Mouse (Mus musculus): ENCODE measurements around the gene P4htm. TPM values are rescaled to one million over a fixed set of nuclear protein-coding genes. Genes with fewer than 3 reads are reported as not detected.
"Not testable (repeated sequence)": the region's sequence is repeated elsewhere in the genome, so short reads cannot be mapped to it uniquely, and the experiment has no call there.

P4htm gene
- polyA plus RNA-seq, 1 experiment from 2014 or later = 5.8 TPM

GRCm38 (mm10) chr9:108607929-108608328 lies 10.5 kb upstream of the P4htm start:
- H3K4me1 ChIP-seq (replicated peaks); H3K9ac ChIP-seq; H3K27ac ChIP-seq; H3K9me3 ChIP-seq; H3K27me3 ChIP-seq (replicated peaks); H3K4me2 ChIP-seq (replicated peaks); H3K4me3 ChIP-seq (replicated peaks); ATAC-seq: not testable (repeated sequence)
- 74% methylated on average over 5 of the region's 5 CpGs for WGBS
- H3K36me3 ChIP-seq = peaks cover 62% of the 10 kb centered on the region

GRCm38 (mm10) chr9:108601986-108602385 lies 4.5 kb upstream of the P4htm start:
- ATAC-seq = 0 out of 2 replicates have a peak, but pooled peaks have one; percentile 27
- Histone ChIP-seq H3K4me1 (replicated peaks) (peaks cover 2% of the 10 kb centered on the region; the same call in 1 of the 2 replicates), H3K27me3 (replicated peaks) (no peaks in the 10 kb centered on the region), H3K27ac (no peak overlapping the region), H3K4me2 (replicated peaks) (no peak overlapping the region), H3K9ac (no peak overlapping the region), H3K9me3 (no peaks in the 10 kb centered on the region), H3K36me3 (peaks cover 33% of the 10 kb centered on the region), H3K4me3 (replicated peaks) (no peak overlapping the region)
- WGBS = 57% methylated on average over 4 of the region's 4 CpGs

GRCm38 (mm10) chr9:108600011-108600410 lies 2.5 kb upstream of the P4htm start:
- Histone ChIP-seq H3K27me3 (replicated peaks) (no peaks in the 10 kb centered on the region), H3K4me1 (replicated peaks) (peaks cover 6% of the 10 kb centered on the region; the same call in 1 of the 2 replicates), H3K36me3 (peaks cover 19% of the 10 kb centered on the region), H3K9ac (no peak overlapping the region), H3K27ac (no peak overlapping the region), H3K9me3 (no peaks in the 10 kb centered on the region), H3K4me2 (replicated peaks) (no peak overlapping the region), H3K4me3 (replicated peaks) (no peak overlapping the region)
- WGBS = 32% methylated on average over 2 of the region's 2 CpGs
- no peak for ATAC-seq

- H3K27me3 ChIP-seq (replicated peaks) = no peaks in the 10 kb centered on the region
- no peak overlapping the region for H3K4me2 ChIP-seq (replicated peaks)
Observed at GRCm38 (mm10) chr9:108599021-108599566, 1.6 kb upstream of the P4htm start.

GRCm38 (mm10) chr9:108594354-108594753 lies 3.1 kb downstream of the P4htm start:
- WGBS = 77% methylated on average over 3 of the region's 3 CpGs
- Histone ChIP-seq H3K9me3 (no peaks in the 10 kb centered on the region), H3K27ac (no peak overlapping the region), H3K4me1 (replicated peaks) (peaks cover 6% of the 10 kb centered on the region; the same call in 1 of the 2 replicates), H3K27me3 (replicated peaks) (no peaks in the 10 kb centered on the region), H3K4me2 (replicated peaks) (no peak overlapping the region), H3K4me3 (replicated peaks) (no peak overlapping the region), H3K9ac (no peak overlapping the region), H3K36me3 (no peaks in the 10 kb centered on the region)
- no peak for ATAC-seq

More at GRCm38 (mm10) chr9:108599021-108599566, 1.6 kb upstream of the P4htm start:
- no peak for ATAC-seq
- H3K36me3 ChIP-seq = peaks cover 13% of the 10 kb centered on the region
- no peaks in the 10 kb centered on the region for H3K9me3 ChIP-seq
- H3K27ac ChIP-seq = no peak overlapping the region
- peaks cover 6% of the 10 kb centered on the region; the same call in 1 of the 2 replicates for H3K4me1 ChIP-seq (replicated peaks)
- no peak overlapping the region for H3K4me3 ChIP-seq (replicated peaks)
- no peak overlapping the region for H3K9ac ChIP-seq
- 81% methylated on average over 4 of the region's 4 CpGs for WGBS

GRCm38 (mm10) chr9:108591462-108591861 lies 6.0 kb downstream of the P4htm start:
- no peak overlapping the region for H3K9ac ChIP-seq
- H3K4me3 ChIP-seq (replicated peaks) = no peak overlapping the region
- H3K4me1 ChIP-seq (replicated peaks) = peaks cover 22% of the 10 kb centered on the region
- H3K4me2 ChIP-seq (replicated peaks) = no peak overlapping the region
- ATAC-seq = no peak
- H3K36me3 ChIP-seq = no peaks in the 10 kb centered on the region
- H3K9me3 ChIP-seq = no peaks in the 10 kb centered on the region
- H3K27me3 ChIP-seq (replicated peaks) = no peaks in the 10 kb centered on the region
- H3K27ac ChIP-seq = no peak overlapping the region
- 88% methylated on average over 4 of the region's 4 CpGs for WGBS

- no peak for ATAC-seq
- Histone ChIP-seq H3K9ac (no peak overlapping the region), H3K27ac (no peak overlapping the region), H3K36me3 (no peaks in the 10 kb centered on the region), H3K4me1 (replicated peaks) (peaks cover 22% of the 10 kb centered on the region), H3K9me3 (no peaks in the 10 kb centered on the region), H3K4me3 (replicated peaks) (no peak overlapping the region), H3K27me3 (replicated peaks) (no peaks in the 10 kb centered on the region), H3K4me2 (replicated peaks) (no peak overlapping the region)
- 60% methylated on average over 5 of the region's 5 CpGs for WGBS
Observed at GRCm38 (mm10) chr9:108589229-108589628, 8.2 kb downstream of the P4htm start.

- Histone ChIP-seq H3K4me1 (replicated peaks) (peaks cover 22% of the 10 kb centered on the region), H3K4me3 (replicated peaks) (0 out of 2 replicates have a peak overlapping the region, but pooled peaks have one; percentile 4), H3K36me3 (no peaks in the 10 kb centered on the region), H3K27ac (peak overlapping the region; percentile 68), H3K4me2 (replicated peaks) (peak overlapping the region; percentile 52), H3K27me3 (replicated peaks) (no peaks in the 10 kb centered on the region), H3K9me3 (no peaks in the 10 kb centered on the region), H3K9ac (no peak overlapping the region; the same call in 1 of the 2 replicates)
- ATAC-seq = peak; percentile 93
- 10% methylated on average over 14 of the region's 14 CpGs for whole genome bisulfite sequencing
Observed at GRCm38 (mm10) chr9:108587571-108588180, 9.8 kb downstream of the P4htm start.

GRCm38 (mm10) chr9:108579344-108579690 lies 18.1 kb downstream of the P4htm start:
- H3K9ac ChIP-seq = peak overlapping the region; percentile 83
- WGBS = 48% methylated on average over 5 of the region's 5 CpGs
- no peaks in the 10 kb centered on the region for H3K9me3 ChIP-seq
- H3K27me3 ChIP-seq (replicated peaks) = no peaks in the 10 kb centered on the region
- no peak; the same call in 1 of the 2 replicates for ATAC-seq
- H3K36me3 ChIP-seq = peaks cover 9% of the 10 kb centered on the region; the same call in 1 of the 2 replicates
- peak overlapping the region; percentile 80 for H3K4me2 ChIP-seq (replicated peaks)
- H3K4me3 ChIP-seq (replicated peaks) = peak overlapping the region; percentile 72; the same call in 1 of the 2 replicates
- H3K27ac ChIP-seq = peak overlapping the region; percentile 92
- peaks cover 21% of the 10 kb centered on the region for H3K4me1 ChIP-seq (replicated peaks)

- Histone ChIP-seq H3K27ac (peak within 1 kb of the TSS; percentile 92), H3K4me1 (replicated peaks) (peaks cover 26% of the 10 kb centered on the region), H3K9ac (peak within 1 kb of the TSS; percentile 83), H3K36me3 (peaks cover 15% of the 10 kb centered on the region; the same call in 1 of the 2 replicates), H3K4me3 (replicated peaks) (peak within 1 kb of the TSS; percentile 72), H3K4me2 (replicated peaks) (peak within 1 kb of the TSS; percentile 80), H3K9me3 (no peaks in the 10 kb centered on the region), H3K27me3 (replicated peaks) (no peaks in the 10 kb centered on the region)
- ATAC-seq = peak; percentile 98
- 5% methylated on average over 51 of the region's 51 CpGs for WGBS
Observed at GRCm38 (mm10) chr9:108578545-108579343, 18.7 kb downstream of the P4htm start, which contains the start of gene Wdr6. Gene Wdr6, minus strand, starts transcription at chr9:108578739.

GRCm38 (mm10) chr9:108577934-108578544 lies 19.4 kb downstream of the P4htm start:
- Histone ChIP-seq H3K9me3 (no peaks in the 10 kb centered on the region), H3K9ac (peak overlapping the region; percentile 83), H3K27me3 (replicated peaks) (no peaks in the 10 kb centered on the region), H3K4me3 (replicated peaks) (peak overlapping the region; percentile 72), H3K27ac (peak overlapping the region; percentile 92), H3K4me1 (replicated peaks) (peaks cover 26% of the 10 kb centered on the region), H3K4me2 (replicated peaks) (peak overlapping the region; percentile 80), H3K36me3 (peaks cover 20% of the 10 kb centered on the region)
- peak; percentile 18 for ATAC-seq
- under 1% methylated on average over 24 of the region's 24 CpGs for WGBS

- Histone ChIP-seq H3K4me1 (replicated peaks) (peaks cover 26% of the 10 kb centered on the region), H3K4me2 (replicated peaks) (peak overlapping the region; percentile 80), H3K4me3 (replicated peaks) (peak overlapping the region; percentile 72), H3K27me3 (replicated peaks) (no peaks in the 10 kb centered on the region), H3K9ac (0 out of 2 replicates have a peak overlapping the region, but pooled peaks have one; percentile 83), H3K36me3 (peaks cover 30% of the 10 kb centered on the region), H3K27ac (no peak overlapping the region), H3K9me3 (no peaks in the 10 kb centered on the region)
- ATAC-seq = no peak
- WGBS = 33% methylated on average over 6 of the region's 6 CpGs
Observed at GRCm38 (mm10) chr9:108577025-108577424, 20.4 kb downstream of the P4htm start.

All from intestine, embryonic 15.5 days (tissue).